Mouse (Mus musculus): ENCODE measurements around the gene Zfp275. TPM values are rescaled to one million over a fixed set of nuclear protein-coding genes. Genes with fewer than 3 reads are reported as not detected.
A peak's percentile ranks its signal among the peaks of the same experiment; 100 is the strongest.

Zfp275 gene
- polyA plus RNA-seq, 1 experiment from 2014 or later, result 13.2 TPM

DNA sequence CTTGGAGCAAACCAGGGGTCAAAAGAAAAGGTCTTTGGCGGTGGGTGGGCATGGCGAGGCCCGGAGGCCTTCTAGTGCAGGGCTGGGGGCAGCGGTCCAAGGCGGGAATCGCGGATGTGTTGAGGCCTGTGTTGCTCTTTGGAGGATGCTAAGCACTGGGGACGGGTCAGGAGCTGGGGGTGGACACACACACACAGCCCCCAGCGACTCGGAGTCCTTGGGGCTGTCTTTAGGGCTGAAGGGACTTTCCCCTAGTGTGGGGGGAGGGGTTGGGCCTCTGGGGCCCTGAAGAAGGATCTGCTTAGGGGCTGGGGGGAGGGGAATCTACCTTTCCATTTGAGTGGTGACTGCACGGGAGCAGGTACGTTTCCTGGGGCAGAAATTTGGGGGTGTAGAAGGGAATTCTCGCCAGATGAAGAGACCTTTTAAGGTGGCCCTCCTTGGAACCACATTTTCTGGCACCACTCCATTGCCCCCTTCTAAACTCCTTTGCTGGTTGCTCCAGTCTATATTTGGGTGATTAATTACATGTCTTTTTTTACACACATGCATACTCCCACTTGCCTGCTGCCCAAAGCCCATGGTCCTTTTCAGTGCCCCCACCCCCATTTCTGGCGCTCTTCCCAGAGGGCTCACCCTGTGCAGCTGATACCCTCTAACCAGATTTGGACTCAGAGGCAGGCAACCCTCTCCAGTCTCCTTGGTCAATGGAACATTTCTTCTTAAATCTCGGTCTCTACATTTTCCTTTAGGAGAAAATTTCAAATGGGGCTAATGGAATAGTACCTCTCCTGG is 717 bp downstream of the Zfp275 start:
- H3K9me3 ChIP-seq (ENCODE audit: control insufficient read depth, low read length), result no peaks in the 10 kb centered on the region
- H3K27ac ChIP-seq (ENCODE audit: low read length), result peak overlapping the region; percentile 67
- peak overlapping the region; percentile 63 for H3K4me3 ChIP-seq (replicated peaks; ENCODE audit: low read length)
- peak overlapping the region; percentile 59 for H3K4me2 ChIP-seq (ENCODE audit: low read length)
- no peaks in the 10 kb centered on the region for H3K27me3 ChIP-seq (replicated peaks; ENCODE audit: control insufficient read depth, insufficient read depth, low read length)
- peak overlapping the region; percentile 73 for H3K9ac ChIP-seq (replicated peaks; ENCODE audit: low read depth, low read length)
- 16% methylated on average over 15 of the region's 15 CpGs for WGBS
- H3K36me3 ChIP-seq (ENCODE audit: control insufficient read depth, insufficient read depth), result no peaks in the 10 kb centered on the region
- peaks cover 9% of the 10 kb centered on the region; the same call in 1 of the 2 replicates for H3K4me1 ChIP-seq (replicated peaks; ENCODE audit: control insufficient read depth, insufficient read depth, low read length)
- peak; percentile 60 for ATAC-seq

- Histone ChIP-seq H3K4me1 (replicated peaks; ENCODE audit: control insufficient read depth, insufficient read depth, low read length) (peaks cover 9% of the 10 kb centered on the region; the same call in 1 of the 2 replicates), H3K36me3 (ENCODE audit: control insufficient read depth, insufficient read depth) (no peaks in the 10 kb centered on the region), H3K27me3 (replicated peaks; ENCODE audit: control insufficient read depth, insufficient read depth, low read length) (no peaks in the 10 kb centered on the region), H3K27ac (ENCODE audit: low read length) (no peak overlapping the region), H3K4me2 (ENCODE audit: low read length) (peak overlapping the region; percentile 59), H3K9ac (replicated peaks; ENCODE audit: low read depth, low read length) (no peak overlapping the region), H3K4me3 (replicated peaks; ENCODE audit: low read length) (no peak overlapping the region), H3K9me3 (ENCODE audit: control insufficient read depth, low read length) (no peaks in the 10 kb centered on the region)
- WGBS, result 89% methylated on average over 1 of the region's 1 CpGs
- ATAC-seq, result no peak
These were observed 1.4 kb downstream of the Zfp275 start for GRCm38 (mm10) chrX:73343802-73344201.

GRCm38 (mm10) chrX:73344346-73344745 is 1.9 kb downstream of the Zfp275 start:
- Histone ChIP-seq H3K9ac (replicated peaks; ENCODE audit: low read depth, low read length) (no peak overlapping the region), H3K27ac (ENCODE audit: low read length) (no peak overlapping the region), H3K4me1 (replicated peaks; ENCODE audit: control insufficient read depth, insufficient read depth, low read length) (peaks cover 9% of the 10 kb centered on the region; the same call in 1 of the 2 replicates), H3K27me3 (replicated peaks; ENCODE audit: control insufficient read depth, insufficient read depth, low read length) (no peaks in the 10 kb centered on the region), H3K4me2 (ENCODE audit: low read length) (no peak overlapping the region), H3K4me3 (replicated peaks; ENCODE audit: low read length) (no peak overlapping the region), H3K9me3 (ENCODE audit: control insufficient read depth, low read length) (no peaks in the 10 kb centered on the region), H3K36me3 (ENCODE audit: control insufficient read depth, insufficient read depth) (no peaks in the 10 kb centered on the region)
- no peak for ATAC-seq
- 62% methylated on average over 1 of the region's 1 CpGs for WGBS

- no peak overlapping the region for H3K4me3 ChIP-seq (replicated peaks; ENCODE audit: low read length)
- peaks cover 25% of the 10 kb centered on the region for H3K36me3 ChIP-seq (ENCODE audit: control insufficient read depth, insufficient read depth)
- WGBS, result 92% methylated on average over 2 of the region's 2 CpGs
- H3K4me1 ChIP-seq (replicated peaks; ENCODE audit: control insufficient read depth, insufficient read depth, low read length), result no peaks in the 10 kb centered on the region
- no peak for ATAC-seq
- no peak overlapping the region for H3K4me2 ChIP-seq (ENCODE audit: low read length)
- H3K9ac ChIP-seq (replicated peaks; ENCODE audit: low read depth, low read length), result no peak overlapping the region
- no peak overlapping the region for H3K27ac ChIP-seq (ENCODE audit: low read length)
- no peaks in the 10 kb centered on the region for H3K27me3 ChIP-seq (replicated peaks; ENCODE audit: control insufficient read depth, insufficient read depth, low read length)
- no peaks in the 10 kb centered on the region for H3K9me3 ChIP-seq (ENCODE audit: control insufficient read depth, low read length)
These were observed 13.7 kb downstream of the Zfp275 start for GRCm38 (mm10) chrX:73356163-73356562.

- peaks cover 25% of the 10 kb centered on the region for H3K36me3 ChIP-seq (ENCODE audit: control insufficient read depth, insufficient read depth)
- 83% methylated on average over 1 of the region's 1 CpGs for WGBS
These were observed 14.3 kb downstream of the Zfp275 start for GRCm38 (mm10) chrX:73356719-73357118.

GRCm38 (mm10) chrX:73363291-73363690 is 20.9 kb downstream of the Zfp275 start:
- H3K27me3 ChIP-seq (replicated peaks; ENCODE audit: control insufficient read depth, insufficient read depth, low read length), result no peaks in the 10 kb centered on the region
- H3K9me3 ChIP-seq (ENCODE audit: control insufficient read depth, low read length), result no peaks in the 10 kb centered on the region
- H3K4me2 ChIP-seq (ENCODE audit: low read length), result no peak overlapping the region
- ATAC-seq, result no peak
- H3K27ac ChIP-seq (ENCODE audit: low read length), result no peak overlapping the region
- no peak overlapping the region for H3K9ac ChIP-seq (replicated peaks; ENCODE audit: low read depth, low read length)
- no peaks in the 10 kb centered on the region for H3K36me3 ChIP-seq (ENCODE audit: control insufficient read depth, insufficient read depth)
- H3K4me1 ChIP-seq (replicated peaks; ENCODE audit: control insufficient read depth, insufficient read depth, low read length), result no peaks in the 10 kb centered on the region
- H3K4me3 ChIP-seq (replicated peaks; ENCODE audit: low read length), result no peak overlapping the region

More at GRCm38 (mm10) chrX:73356719-73357118, 14.3 kb downstream of the Zfp275 start:
- H3K4me2 ChIP-seq (ENCODE audit: low read length), result no peak overlapping the region
- H3K9me3 ChIP-seq (ENCODE audit: control insufficient read depth, low read length), result no peaks in the 10 kb centered on the region
- no peak overlapping the region for H3K4me3 ChIP-seq (replicated peaks; ENCODE audit: low read length)
- ATAC-seq, result no peak
- H3K27me3 ChIP-seq (replicated peaks; ENCODE audit: control insufficient read depth, insufficient read depth, low read length), result no peaks in the 10 kb centered on the region
- H3K4me1 ChIP-seq (replicated peaks; ENCODE audit: control insufficient read depth, insufficient read depth, low read length), result no peaks in the 10 kb centered on the region
- H3K27ac ChIP-seq (ENCODE audit: low read length), result no peak overlapping the region
- H3K9ac ChIP-seq (replicated peaks; ENCODE audit: low read depth, low read length), result no peak overlapping the region

GRCm38 (mm10) chrX:73384419-73384818 is 42.0 kb downstream of the Zfp275 start:
- Histone ChIP-seq H3K4me3 (replicated peaks; ENCODE audit: low read length) (no peak overlapping the region), H3K4me1 (replicated peaks; ENCODE audit: control insufficient read depth, insufficient read depth, low read length) (no peaks in the 10 kb centered on the region), H3K36me3 (ENCODE audit: control insufficient read depth, insufficient read depth) (no peaks in the 10 kb centered on the region), H3K4me2 (ENCODE audit: low read length) (no peak overlapping the region), H3K27ac (ENCODE audit: low read length) (no peak overlapping the region), H3K9me3 (ENCODE audit: control insufficient read depth, low read length) (no peaks in the 10 kb centered on the region), H3K27me3 (replicated peaks; ENCODE audit: control insufficient read depth, insufficient read depth, low read length) (no peaks in the 10 kb centered on the region), H3K9ac (replicated peaks; ENCODE audit: low read depth, low read length) (no peak overlapping the region)
- ATAC-seq, result peak; percentile 75
- whole genome bisulfite sequencing, result 70% methylated on average over 6 of the region's 6 CpGs

DNA sequence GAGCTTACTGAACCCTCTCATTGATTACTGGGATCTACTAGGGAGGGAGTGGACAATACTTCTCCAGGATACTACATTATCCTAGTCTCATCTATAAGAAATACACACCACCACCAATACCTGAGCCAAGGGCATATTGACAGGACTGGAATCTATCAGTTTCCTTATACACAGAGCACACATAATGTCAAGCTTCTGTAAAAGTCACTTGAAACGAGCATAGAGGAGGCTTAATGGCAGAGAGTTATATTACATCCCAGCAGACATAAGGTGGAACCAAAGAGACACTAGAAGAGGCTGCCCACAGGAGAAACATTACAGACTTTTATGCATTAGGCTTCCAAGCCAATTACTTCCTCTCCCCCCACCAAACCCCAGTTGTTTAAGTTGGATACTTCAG is 42.5 kb downstream of the Zfp275 start:
- Histone ChIP-seq H3K9ac (replicated peaks; ENCODE audit: low read depth, low read length) (no peak overlapping the region), H3K4me1 (replicated peaks; ENCODE audit: control insufficient read depth, insufficient read depth, low read length) (no peaks in the 10 kb centered on the region), H3K4me2 (ENCODE audit: low read length) (no peak overlapping the region), H3K36me3 (ENCODE audit: control insufficient read depth, insufficient read depth) (no peaks in the 10 kb centered on the region), H3K27ac (ENCODE audit: low read length) (no peak overlapping the region), H3K9me3 (ENCODE audit: control insufficient read depth, low read length) (no peaks in the 10 kb centered on the region), H3K27me3 (replicated peaks; ENCODE audit: control insufficient read depth, insufficient read depth, low read length) (no peaks in the 10 kb centered on the region), H3K4me3 (replicated peaks; ENCODE audit: low read length) (no peak overlapping the region)
- WGBS, result 44% methylated on average over 1 of the region's 1 CpGs
- no peak for ATAC-seq

GRCm38 (mm10) chrX:73391481-73391880 is 49.1 kb downstream of the Zfp275 start:
- no peak for ATAC-seq
- Histone ChIP-seq H3K4me3 (replicated peaks; ENCODE audit: low read length) (no peak overlapping the region), H3K27me3 (replicated peaks; ENCODE audit: control insufficient read depth, insufficient read depth, low read length) (no peaks in the 10 kb centered on the region), H3K36me3 (ENCODE audit: control insufficient read depth, insufficient read depth) (no peaks in the 10 kb centered on the region), H3K27ac (ENCODE audit: low read length) (no peak overlapping the region), H3K4me2 (ENCODE audit: low read length) (no peak overlapping the region), H3K9me3 (ENCODE audit: control insufficient read depth, low read length) (no peaks in the 10 kb centered on the region), H3K9ac (replicated peaks; ENCODE audit: low read depth, low read length) (no peak overlapping the region), H3K4me1 (replicated peaks; ENCODE audit: control insufficient read depth, insufficient read depth, low read length) (no peaks in the 10 kb centered on the region)
- WGBS, result 78% methylated on average over 4 of the region's 4 CpGs

Data from forebrain, embryonic 16.5 days (tissue).